Mouse (Mus musculus) CD8-positive naive resting alpha-beta T cell, adult 2 months (primary cell): ENCODE results near the gene Zbtb20.

Experiments
- DNase-seq, 2 experiments: peaks; one replicate each; pipeline ENCODE4 v3.0.0; 2022; ENCODE audit warnings: low read depth in 2 of 2, low spot score in 2 of 2

Zbtb20 gene

DNA sequence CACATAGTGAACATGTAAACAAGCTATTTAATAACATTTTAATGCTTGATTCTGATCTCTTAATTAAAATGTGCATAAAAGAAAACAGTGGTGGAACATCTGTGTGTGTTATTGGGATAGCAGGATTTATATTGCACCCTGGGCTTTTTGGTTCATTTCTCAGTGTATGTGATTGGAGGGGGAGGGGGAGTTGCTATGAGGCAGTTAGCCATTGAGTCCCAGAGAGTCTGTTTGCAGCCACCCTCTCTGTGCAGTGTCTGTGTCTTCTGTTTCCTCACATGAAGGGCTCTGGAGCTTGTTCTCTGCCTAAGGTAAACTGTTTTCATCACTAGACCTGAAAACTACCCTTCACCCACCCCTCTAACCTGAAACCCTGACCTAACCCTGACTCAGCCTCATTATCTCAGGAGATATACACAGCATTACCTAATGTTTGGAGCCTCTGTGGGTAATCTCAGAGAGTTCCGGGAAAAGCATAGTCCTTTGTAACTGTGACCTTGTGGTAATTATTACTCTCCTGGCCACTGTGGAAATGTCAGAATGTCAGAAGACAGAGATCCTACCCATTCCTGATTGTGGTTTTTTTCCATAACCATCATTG is 411.2 kb downstream of the Zbtb20 start:
- no peak for DNase-seq

DNA sequence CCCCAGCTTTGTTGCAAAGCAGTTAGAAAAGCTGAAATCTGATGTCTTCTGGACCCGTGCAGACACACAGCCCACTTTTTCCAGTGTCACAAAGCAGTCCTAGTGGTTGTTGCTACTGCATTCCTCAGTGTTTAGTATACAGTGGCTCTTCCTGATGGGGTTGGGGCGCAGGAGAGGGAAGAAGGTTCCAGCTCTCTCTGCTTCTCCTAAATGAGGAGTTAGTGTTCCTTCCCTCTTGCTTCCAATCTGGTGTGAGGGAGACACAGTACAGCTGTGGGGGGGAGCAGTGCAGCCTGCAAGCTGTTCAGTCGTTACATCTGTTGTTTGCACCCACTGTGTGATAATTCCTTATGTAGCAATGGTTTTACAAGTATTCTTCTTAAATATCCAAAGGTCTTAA is 415.7 kb downstream of the Zbtb20 start:
- no peak for DNase-seq

DNA sequence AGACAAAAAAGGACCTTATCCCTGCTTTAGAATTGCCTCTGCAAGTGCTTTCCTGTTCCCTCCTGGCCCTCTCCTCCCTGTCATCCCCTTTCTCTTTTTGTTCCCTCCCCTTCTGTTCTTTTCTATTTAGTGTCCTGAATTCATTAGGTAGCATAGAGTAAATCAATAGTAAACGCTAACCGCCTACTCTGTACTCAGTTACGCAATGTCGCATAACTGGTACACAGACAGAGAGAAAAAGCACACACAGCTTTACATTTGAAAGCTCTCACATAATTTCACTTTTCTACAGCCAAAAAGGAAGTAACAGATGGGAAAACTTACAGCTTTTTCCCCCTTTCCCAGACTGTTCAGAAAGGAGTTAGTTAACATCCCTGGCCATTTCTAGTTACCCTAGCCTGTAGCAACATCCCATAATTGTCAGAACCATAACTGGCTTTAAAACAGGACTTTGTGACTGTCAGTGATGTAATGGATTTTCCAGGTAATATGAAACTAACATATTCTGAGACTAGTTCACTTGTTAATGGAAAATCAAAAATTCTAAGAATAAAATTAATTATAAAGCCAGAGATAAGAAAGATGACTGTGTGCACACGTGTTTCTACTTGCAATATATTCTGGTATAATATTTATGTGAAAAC is 422.4 kb downstream of the Zbtb20 start:
- no peak for DNase-seq

DNA sequence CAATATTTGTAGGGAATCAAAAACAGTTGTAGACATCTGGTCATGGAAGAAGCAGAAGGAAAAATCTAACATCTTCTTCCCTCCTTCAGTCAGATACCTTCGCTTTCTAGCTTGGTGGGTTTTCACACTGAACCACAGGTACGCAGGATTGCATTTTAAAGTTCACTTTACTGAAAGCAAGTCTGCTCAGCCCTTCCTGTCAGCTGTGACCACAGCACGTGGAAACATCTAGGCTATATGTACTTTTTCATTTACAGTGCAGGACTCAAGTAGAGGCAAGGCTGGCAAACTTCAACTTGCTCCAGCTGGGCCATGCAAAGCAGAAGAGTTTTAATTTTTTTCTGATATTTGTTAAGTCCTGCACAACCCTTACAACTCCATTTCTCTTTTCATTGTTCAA is 424.7 kb downstream of the Zbtb20 start:
- no peak for DNase-seq

DNA sequence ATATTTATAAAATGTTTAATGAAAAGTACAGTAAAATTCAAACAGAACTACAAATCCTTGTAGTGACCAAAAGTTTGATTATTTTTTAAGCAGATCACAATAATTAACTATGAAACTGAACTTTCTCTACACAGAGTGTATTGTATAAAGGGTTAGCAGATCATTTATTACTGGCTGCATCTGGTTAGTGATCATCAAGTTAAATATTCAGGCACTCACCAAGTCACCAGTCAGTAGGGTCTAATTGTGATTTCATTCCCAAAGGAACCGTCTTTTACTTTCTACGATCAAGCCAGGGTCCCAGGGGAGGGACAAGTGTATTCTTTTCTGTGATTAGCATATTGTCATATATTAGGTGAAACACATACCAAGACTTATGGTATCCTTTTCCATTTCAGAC is 426.5 kb downstream of the Zbtb20 start:
- DNase-seq: no peak

DNA sequence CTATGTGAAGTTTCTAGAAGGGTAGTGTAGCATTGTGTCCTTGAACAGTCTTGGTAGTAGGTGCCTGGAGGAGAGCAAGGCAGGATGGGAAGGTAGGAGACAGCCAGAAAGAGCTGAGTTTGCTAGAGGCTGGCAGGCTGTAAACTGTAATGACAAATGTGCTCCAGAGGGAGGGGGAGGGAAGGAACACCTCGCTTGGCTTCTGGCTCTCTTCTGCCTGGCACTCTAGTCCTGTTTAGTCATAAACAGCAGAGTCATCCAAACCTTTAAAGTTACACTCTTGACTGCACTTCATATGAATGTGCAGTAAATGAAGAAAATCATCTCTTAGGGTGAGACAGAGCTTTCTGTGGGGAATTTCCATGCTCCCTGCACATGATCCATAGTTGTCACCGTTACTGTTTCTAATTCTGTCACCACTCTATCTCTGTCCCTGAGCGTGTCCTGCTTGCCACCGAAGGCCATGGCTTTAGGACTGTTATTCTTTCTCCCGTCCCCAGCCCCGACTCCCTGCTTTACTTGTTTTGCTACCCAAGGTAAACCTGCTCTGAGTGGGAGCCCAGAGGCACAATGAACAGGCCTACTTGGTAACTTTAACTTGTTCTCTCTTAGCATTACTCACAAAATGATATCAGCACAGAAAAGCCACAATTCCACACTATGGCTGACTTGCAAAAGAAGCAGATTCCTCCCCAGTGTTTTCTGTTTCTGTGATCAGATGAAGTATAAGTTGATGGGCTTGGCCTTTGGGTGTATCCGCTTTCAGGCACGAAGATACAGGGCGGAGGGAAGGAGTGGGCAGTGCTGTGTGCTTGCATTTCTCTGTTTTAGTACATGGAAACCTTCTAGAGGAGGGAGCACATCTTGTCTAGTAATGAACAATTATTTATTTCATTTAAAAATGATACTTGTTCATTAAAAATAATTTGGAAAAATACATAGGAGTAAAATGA is 427.8 kb downstream of the Zbtb20 start:
- DNase-seq: no peak

DNA sequence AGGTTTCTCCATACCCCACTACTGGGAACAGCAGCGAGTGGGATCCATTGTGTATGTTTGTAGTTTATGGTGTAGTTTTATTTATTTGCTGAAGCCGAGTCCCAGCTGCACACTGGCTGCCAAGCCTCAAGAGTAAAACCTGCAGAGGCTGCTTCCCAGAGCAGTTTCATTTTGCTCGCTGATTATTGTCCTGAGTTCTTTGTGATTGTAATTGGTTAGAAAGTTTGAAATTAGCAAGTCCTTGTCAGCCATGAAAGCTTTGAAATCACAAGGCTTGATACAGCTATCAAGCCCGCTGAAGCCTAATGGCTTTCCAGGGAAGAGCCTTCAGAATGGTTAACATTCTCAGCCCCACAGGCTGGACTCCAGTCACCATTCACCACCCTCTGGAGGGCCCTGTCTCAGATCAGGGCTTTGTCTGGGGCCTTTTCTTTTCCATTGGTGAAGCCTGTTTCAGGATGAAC is 434.3 kb downstream of the Zbtb20 start:
- DNase-seq: no peak

DNA sequence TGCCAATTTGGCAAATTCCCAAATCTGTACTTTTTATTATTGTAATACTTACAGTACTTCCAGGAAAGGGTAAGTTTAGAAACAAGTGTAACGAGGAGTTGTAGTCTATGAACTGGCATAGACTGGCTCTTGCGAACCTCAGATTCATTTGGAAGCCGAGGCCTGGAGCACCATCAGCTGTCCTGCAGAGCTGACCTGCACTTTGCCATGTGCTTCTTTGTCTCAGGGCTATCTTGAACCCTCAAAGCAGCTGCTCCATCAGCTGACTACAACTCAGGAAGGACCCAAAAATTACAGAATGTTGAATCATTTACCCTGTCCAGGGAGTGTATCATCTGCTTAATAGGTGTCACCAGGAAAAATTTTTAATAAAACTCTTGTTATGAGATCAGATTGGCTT is 448.3 kb downstream of the Zbtb20 start:
- DNase-seq: no peak

DNA sequence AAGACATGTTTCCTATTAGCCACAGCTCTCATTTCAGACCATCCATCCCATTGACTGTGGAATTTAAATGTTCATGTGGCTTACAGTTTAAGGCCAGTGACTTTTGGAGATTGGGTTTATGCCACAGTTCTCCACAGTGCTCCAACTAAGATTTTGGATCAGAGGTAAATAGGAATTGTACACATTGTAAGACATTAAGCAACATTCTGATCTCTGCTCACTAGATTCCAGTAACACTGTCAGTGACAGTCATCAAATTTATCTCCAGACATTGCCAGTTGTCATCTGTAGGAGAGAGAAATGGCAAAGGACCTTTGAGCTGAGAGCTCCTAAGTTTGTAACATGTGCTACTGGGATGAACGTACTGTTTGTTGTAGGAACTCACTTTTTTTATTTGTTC is 452.5 kb downstream of the Zbtb20 start:
- DNase-seq: no peak

DNA sequence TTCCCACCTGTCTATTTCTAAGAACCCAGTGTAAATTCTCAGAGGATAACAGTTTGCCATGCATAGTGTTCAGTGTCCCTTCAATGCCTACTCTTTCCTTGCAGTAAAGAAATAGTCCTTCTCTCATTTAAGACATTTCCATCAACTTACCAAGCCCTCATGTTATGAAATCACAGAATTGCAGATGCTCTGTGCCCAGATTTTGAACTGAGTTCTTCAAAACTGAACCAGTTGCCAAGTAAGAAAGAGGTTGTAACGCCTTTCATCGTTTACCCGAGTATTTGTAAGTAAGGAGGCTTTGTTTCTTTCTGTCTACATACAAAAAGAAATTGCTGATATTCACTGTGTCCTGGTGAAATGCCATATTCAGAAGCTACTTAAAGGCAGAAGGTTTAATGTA is 454.5 kb downstream of the Zbtb20 start:
- DNase-seq: no peak

DNA sequence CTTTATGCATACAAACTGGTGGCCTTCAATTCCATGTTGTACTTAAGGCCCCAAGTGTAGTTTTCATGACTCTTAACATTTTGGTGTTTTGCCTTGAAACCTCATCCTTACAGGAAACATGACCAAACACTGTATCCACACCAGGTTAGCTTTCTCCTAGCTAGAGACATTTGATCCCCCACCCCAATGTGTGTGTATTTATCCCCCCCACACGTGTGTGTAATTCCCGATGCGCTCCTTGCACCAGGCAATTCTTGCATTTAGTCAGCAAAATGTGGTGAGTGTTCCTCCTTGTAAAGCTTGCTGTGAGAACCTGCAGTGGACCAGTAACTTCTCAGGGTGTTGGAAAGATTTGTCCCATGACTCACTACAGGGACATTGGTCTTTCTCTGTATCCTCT is 455.8 kb downstream of the Zbtb20 start:
- DNase-seq: no peak

DNA sequence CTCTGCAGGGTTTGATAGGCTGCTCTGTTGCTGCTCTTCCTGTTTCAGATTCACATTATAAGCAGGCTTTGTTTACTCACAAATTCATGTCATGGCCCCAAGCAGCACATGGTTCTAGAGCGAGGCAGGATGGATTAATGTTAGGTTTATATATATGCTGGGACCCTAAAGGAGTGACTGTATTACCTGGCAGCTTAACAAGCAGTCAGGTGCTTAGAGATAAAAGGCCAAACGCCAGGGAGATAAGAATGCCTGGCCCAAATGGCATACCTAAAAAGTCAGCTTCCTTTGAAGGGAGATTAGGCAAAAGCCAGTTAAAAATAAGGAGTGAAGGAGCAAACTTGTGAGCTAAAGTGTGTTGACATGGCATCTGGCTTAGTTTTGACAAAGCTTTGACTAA is 457.1 kb downstream of the Zbtb20 start:
- no peak for DNase-seq

DNA sequence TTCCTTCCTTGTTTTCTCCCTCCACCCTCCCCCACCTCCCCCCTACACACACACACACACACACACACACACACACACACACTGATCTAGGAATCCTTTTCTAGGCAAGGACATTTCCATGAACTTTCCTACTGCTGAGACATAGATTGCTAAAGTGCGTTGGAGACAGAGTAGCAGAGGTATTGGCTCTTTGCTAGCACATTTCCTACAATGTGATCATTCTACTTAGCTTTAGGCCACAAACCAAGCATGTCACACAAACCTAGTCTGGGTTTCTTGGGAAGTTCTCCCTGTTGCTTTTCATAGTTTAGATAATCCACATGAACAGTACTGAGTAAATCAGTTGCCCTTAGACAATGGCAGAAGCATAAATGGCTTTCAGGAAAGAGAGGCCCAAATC is 457.6 kb downstream of the Zbtb20 start:
- no peak for DNase-seq

DNA sequence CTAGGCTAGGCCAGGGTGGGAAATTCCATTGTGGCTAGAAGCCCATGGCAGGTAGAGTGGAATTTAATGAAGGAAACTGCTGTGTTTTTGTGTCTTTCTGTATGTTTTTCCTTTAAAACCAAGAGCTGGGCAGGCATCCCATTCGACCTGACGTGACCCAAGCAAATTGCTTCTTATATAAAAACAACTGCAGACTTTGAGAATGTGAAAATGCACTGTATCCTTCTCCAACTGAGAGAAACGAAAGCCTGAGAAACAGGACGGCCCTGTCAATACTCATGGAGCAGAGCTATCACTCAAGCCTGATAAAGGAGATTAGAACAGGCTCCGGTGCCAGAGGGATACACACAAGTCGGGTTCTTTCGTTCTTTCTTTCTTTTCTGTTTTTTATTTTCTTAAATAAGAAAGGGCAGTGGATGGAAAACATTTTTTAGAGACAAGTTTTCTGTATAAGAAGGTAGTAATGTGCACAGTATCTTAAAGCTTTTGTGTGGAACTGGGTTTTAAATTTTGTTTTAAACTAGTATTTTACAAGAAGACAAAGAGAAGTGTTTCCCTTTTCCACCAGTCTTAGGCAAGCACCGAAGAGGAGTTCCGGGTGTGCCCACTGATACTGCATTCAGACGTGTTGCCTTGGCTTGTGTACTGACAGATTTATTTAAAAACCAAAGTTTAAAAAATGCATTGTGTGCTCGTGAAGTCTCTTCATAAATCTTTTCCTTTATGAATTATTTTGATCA is 458.9 kb downstream of the Zbtb20 start:
- no peak for DNase-seq

DNA sequence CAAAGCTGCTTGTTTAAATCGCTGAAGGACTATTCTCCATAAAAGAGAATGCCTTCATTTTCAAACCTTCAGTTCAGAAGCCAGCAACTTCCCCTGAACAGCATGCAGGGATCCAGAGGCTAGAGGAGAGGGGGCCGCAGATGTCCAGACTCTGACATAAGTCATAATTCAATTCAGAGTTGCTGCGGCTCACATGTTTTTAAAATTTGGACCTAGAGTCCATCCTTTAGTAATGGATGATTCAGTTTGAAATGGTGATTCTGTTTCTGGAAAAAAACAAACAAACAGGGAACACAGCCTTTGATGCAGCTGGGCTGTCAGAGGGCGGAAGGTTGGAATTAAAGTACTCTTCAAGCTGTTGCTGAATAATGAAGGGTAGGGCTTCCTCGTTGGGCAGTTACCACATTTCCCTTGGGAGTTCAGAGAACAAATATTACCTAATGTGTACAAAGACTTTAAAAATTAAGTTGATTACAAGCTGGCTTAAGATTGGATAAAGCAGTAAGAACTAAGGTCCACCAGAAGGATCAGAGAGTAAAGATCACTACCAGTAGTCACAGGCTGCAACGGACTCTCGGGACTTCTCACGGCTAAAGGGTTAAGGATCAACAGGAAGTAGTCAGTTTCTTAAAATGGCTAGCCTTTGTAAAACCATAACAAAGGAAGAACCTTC is 459.6 kb downstream of the Zbtb20 start:
- no peak for DNase-seq

DNA sequence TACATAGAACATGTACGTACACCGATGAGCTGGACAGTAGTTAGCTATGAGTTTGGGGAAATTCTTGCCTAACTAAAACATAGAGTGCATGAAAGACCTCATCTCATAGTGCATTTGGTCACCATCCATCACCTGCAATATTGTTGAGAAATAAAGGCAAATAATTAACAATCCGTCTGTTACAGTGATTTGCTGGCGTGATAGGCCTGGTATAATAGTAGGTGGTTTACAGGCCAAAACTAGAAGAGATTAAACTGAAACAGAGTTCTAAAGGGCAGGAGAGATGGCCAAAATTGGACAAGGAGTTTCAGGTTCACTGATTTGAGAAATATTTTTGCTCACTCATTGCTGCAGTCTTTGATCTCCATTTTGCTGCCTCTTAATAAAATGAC is 460.1 kb downstream of the Zbtb20 start:
- no peak for DNase-seq

DNA sequence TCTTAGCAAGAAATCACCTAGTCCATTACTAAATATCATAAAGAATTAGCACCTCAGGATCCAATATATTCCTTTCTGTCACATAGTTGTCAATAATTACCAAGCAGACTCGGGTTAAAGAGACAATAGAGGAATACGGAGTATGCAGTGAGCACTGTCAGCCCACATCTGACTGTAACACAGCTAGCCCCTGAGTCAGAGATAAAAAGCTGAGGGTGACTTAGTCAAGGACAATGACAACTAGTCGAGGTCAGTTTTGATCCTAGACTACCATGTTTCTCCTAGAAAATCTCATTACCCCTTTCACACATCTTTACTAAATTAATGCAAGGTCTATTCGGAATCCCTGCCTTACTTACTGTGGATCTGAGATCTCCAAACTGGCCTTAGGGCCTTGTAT is 465.0 kb downstream of the Zbtb20 start:
- no peak for DNase-seq

DNA sequence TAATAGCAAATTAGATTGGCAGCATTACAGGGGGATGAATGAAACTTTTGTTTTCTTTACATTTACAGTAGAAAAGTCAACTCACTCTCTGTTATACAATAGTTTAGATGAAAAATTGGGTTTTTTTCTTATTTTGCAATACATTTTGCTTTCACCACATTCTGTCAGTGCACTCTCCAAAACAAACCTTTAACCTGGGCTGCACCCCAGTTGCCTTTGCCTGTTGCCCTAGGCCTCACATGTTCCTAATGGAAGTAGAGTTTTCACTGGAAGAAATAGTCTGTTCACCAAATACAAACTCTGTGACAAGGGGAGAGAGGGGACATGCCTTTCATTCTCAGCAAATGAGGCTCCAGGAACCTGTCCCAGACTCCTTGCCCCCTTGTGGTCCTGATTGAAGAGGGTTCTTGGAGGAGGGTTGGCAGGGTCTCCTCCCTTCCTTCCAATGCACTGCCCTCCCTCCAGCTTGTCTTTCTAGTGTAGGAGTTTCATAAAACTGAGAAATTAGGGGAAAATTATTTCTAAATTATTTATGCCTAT is 466.3 kb downstream of the Zbtb20 start:
- no peak for DNase-seq

DNA sequence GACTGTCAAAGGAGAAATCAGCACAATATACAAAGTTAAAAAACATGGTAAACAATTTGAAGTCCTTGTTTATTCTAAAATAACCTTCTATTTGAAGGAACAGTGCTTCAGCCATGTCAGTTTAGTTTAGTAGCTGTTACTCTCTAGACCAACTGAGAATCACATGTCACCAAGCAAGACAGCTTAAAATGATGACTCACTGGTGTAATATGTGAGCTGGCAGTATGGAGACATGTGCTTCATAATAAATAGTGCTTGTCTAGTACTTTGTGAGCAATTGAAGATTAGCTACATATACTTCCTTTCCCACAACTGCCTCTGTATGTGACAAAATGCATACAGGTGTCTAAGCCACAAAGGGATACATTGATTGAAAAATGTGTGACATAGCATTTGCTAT is 470.4 kb downstream of the Zbtb20 start:
- no peak for DNase-seq

DNA sequence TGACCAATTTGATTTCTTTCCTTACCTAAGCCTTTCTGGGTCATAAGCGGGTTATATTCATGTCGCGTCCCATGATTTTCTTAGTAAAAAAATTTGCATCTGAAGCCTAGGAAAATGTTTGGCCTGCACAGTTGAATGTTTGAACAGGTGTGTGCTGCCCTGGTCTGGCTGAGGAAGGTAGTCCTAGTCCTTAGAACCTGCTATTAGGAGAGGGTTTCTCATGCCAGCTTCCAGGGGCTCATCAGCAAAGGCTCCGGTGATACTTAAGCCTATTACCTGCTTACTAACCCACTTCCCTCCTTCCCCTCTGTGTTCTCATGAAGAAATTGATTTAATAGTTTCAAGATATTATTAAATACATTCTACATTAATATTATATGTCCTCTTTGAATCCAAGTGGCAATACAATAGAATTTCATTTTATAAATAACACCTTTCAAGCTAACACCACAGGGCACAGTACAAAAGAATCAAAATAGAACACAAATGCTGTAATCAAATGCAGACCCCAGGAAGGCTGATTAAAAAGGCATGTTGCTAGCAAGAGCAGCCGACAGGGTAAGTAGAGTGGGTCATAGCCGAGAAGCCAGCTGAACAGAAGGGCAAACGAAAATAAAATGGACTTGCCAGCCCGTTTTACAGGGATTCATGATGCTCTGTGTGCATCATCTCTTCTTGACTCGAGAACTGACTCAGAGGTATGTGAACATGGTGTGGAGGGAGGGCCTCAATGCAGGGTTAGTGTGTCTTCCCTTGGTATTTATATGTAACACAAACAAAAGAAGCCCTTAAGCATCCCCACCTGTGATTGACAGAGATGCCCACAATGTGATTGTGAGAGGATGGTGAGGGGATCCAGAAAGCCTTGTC is 480.3 kb downstream of the Zbtb20 start:
- DNase-seq: no peak
